Comparison of ENCODE assay signal across 8 mouse cellular contexts in the genomic region with DNA sequence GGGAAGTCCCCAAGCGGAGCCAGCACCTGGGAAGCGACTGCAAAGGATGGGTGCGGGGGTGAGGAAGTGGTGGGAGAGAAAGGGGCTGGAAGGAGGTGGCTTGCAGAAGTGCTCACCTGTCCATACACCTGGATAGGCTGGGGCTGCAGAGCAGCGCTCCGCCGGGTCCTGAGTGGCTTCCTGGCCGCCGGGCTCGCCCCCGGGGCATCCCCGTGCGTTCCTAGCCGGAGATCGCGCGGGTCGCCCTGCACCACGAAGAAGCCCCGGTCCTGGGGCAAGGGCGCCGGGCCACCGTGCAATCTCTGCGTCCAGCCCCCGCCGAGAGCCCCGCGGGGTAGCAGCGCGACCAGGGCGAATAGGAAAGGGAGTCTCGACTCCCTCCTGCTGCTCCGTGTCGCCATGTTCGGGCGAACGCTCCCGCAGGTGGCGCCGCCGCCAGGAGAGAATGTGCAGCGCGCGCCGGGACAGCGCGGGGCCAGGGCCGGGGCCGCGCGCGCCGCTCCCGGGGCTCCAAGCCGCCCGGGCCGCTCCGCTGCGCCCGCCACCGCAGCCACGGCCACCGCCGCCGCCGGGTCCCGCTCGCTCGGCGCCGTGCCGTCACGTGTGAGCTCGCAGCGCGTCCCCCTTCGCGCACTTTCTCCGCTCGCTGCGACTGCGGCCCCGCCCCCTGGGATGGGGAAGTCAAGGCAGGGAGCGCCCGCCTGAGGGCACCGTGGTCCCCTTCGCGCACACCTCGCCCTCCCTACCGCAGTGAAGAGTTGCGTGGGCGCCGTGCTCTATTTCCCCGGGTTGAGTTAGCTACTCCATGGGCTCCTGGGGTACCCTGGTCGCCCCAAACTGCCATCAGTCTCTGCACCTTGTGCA. TPM values are rescaled to one million over a fixed set of nuclear protein-coding genes. Genes with fewer than 3 reads are reported as not detected.
DNase-seq lines count a peak whose midpoint lies in the region; ATAC-seq and TF ChIP-seq lines count a peak whose summit lies in the region.

Gene Sorl1, minus strand, starts transcription at position 585 of the 864 bp plus-strand sequence.

- peak within 1 kb of the TSS; percentile 90 for H3K27ac ChIP-seq in hindbrain, embryonic 13.5 days

- no peaks in the 10 kb centered on the region for H3K36me3 ChIP-seq in hindbrain, embryonic 13.5 days

- no peak for DNase-seq in Patski (ENCODE audit: low read depth, low spot score)
- peak; percentile 89 to 91 for DNase-seq in cerebellum, postnatal 25 days
- DNase-seq in gastrocnemius, adult 18-20 months (ENCODE audit: low spot score): peak; percentile 75
- peak; percentile 70 to 73 for DNase-seq in layer of hippocampus, postnatal 25 days (ENCODE audit: extremely low spot score in 1 of 2, low spot score in 1 of 2)
- DNase-seq in lung, postnatal 25 days (ENCODE audit: low spot score): peak; percentile 73
- peak; percentile 82 for DNase-seq in retina, postnatal 1 day
- peak; percentile 83 for DNase-seq in urinary bladder, postnatal 14 days (ENCODE audit: low spot score)

- WGBS in hindbrain, embryonic 13.5 days: under 1% methylated on average over 83 of the region's 94 CpGs

- POLR2A ChIA-PET in Patski (lab: Charles Lee): interaction anchor here (0.7 kb wide), 1 partner anchor 15 kb away, joined by 3 read pairs; no protein-coding TSS in a partner anchor

- ATAC-seq in Patski: peak; percentile 93
- ATAC-seq in hindbrain, embryonic 13.5 days (ENCODE audit: low FRiP score): peak; percentile 78

- H3K4me2 ChIP-seq in hindbrain, embryonic 13.5 days: peak within 1 kb of the TSS; percentile 74

- no peaks in the 10 kb centered on the region for H3K27me3 ChIP-seq in Patski
- 0 out of 2 replicates have a peak, but pooled peaks cover 10% of the 10 kb centered on the region for H3K27me3 ChIP-seq in hindbrain, embryonic 13.5 days

- in situ Hi-C loops in Patski (cut with MboI; ENCODE audit: low pct_unique_long_range_greater_than_20kb): no loop called here

- no peaks in the 10 kb centered on the region for H3K9me3 ChIP-seq in hindbrain, embryonic 13.5 days

- CTCF ChIA-PET in Patski (lab: Charles Lee): interaction anchor here (0.8 to 1.9 kb wide), 4 partner anchors 16 to 117 kb away, joined by 3 to 7 read pairs (median 3); no protein-coding TSS in a partner anchor

- peaks cover 45% of the 10 kb centered on the region for H3K4me1 ChIP-seq in hindbrain, embryonic 13.5 days (replicated peaks)

- TF ChIP-seq CTCF in Patski (IDR thresholded peaks at IDR 0.05): peak; percentile 97

- peak within 1 kb of the TSS; percentile 90 for H3K9ac ChIP-seq in hindbrain, embryonic 13.5 days

- H3K4me3 ChIP-seq in hindbrain, embryonic 13.5 days: peak within 1 kb of the TSS; percentile 81

RNA-seq across cellular contexts. Expression of gene Sorl1, which starts in this region (rescaled TPM):
- 56.0 TPM for polyA plus RNA-seq in Patski (2021)
- total RNA-seq in gastrocnemius, adult 18-20 months (2021): 10 to 100 TPM; 37.8 to 38.9 TPM
- 12.3 and 12.8 TPM in 2 replicates for polyA plus RNA-seq in hindbrain, embryonic 13.5 days (2015; fragmentation: Nextera tagmentation; extraction: Ambion mirVana)
- 100 to 1,000 TPM; 187 to 196 TPM for total RNA-seq in layer of hippocampus, postnatal 25 days (2021)

Comparison
In these comparisons a context has a peak if more than half of its experiments do, and no peak if none do; other contexts are left out.
1. RNA of gene Sorl1 (total RNA-seq): 187 to 196 TPM in layer of hippocampus, postnatal 25 days; 37.8 to 38.9 TPM in gastrocnemius, adult 18-20 months; every median in the first group is over 4 times any median in the second.